Mouse (Mus musculus) midbrain, embryonic 16.5 days (tissue): ENCODE measurements around the gene Gsto2. TPM values are rescaled to one million over a fixed set of nuclear protein-coding genes. Genes with fewer than 3 reads are reported as not detected.
"Not testable (repeated sequence)": the region's sequence is repeated elsewhere in the genome, so short reads cannot be mapped to it uniquely, and the experiment has no call there.

Source experiments
- ATAC-seq: fragments of 200-750 bp; cut with Nextera tagmentation; 2 replicates; pipeline ENCODE4 v1.8.0; 2017; ENCODE audit warnings: moderate TSS enrichment
- H3K27ac ChIP-seq: fragments of 300-500 bp; sonication (generic); 2 replicates; pipeline ENCODE4 v1.5.1; 2014; ENCODE audit warnings: mild to moderate bottlenecking, low read length, mixed read lengths
- H3K27me3 ChIP-seq: fragments of 300-500 bp; sonication (generic); 2 replicates; pipeline ENCODE4 v1.6.1; 2014; ENCODE audit warnings: low read depth, low read length, mixed read lengths; ENCODE audit not compliant: control insufficient read depth, insufficient read depth
- H3K36me3 ChIP-seq: fragments of 300-500 bp; sonication (generic); 2 replicates; pipeline ENCODE4 v1.6.1; 2014; ENCODE audit warnings: mild to moderate bottlenecking, low read length, moderate library complexity, mixed read lengths; ENCODE audit not compliant: control insufficient read depth, insufficient read depth
- H3K4me1 ChIP-seq: fragments of 300-500 bp; sonication (generic); 2 replicates; pipeline ENCODE4 v1.6.1; 2014; ENCODE audit warnings: mild to moderate bottlenecking, low read length, mixed read lengths; ENCODE audit not compliant: control insufficient read depth, insufficient read depth
- H3K4me2 ChIP-seq: fragments of 300-500 bp; sonication (generic); 2 replicates; pipeline ENCODE4 v1.6.1; 2014; ENCODE audit warnings: mild to moderate bottlenecking, low read length, mixed read lengths
- H3K4me3 ChIP-seq: fragments of 300-500 bp; sonication (generic); 2 replicates; pipeline ENCODE4 v1.5.1; 2014; ENCODE audit warnings: low read depth, mild to moderate bottlenecking, low read length, moderate library complexity, mixed read lengths
- H3K9ac ChIP-seq: fragments of 300-500 bp; sonication (generic); 2 replicates; pipeline ENCODE4 v1.6.1; 2014; ENCODE audit warnings: low read depth, low read length, mixed read lengths
- H3K9me3 ChIP-seq: fragments of 300-500 bp; sonication (generic); replicated peaks from 2 replicates; pipeline ENCODE4 v1.6.1; 2014; ENCODE audit warnings: mild to moderate bottlenecking, low read length, mixed read lengths; ENCODE audit not compliant: control insufficient read depth, poor library complexity, severe bottlenecking
- WGBS: fragments of 180-500 bp; shearing (Covaris S2); extraction: QIAGEN DNeasy Blood & Tissue Kit; methylation state at CpG from one replicate; pipeline ENCODE4 v1.1.7; 2014; 5-methylcytosine and 5-hydroxymethylcytosine counted together
- polyA plus RNA-seq: library from polyadenylated mRNA; unstranded; fragments of >200 nt; fragmentation: Nextera tagmentation; extraction: Ambion mirVana; gene quantifications from 2 replicates; pipeline ENCODE4 v1.2.1, GENCODE M21; 2015

The Gsto2 gene
- polyA plus RNA-seq, 1 experiment from 2014 or later = 1.0 TPM

DNA sequence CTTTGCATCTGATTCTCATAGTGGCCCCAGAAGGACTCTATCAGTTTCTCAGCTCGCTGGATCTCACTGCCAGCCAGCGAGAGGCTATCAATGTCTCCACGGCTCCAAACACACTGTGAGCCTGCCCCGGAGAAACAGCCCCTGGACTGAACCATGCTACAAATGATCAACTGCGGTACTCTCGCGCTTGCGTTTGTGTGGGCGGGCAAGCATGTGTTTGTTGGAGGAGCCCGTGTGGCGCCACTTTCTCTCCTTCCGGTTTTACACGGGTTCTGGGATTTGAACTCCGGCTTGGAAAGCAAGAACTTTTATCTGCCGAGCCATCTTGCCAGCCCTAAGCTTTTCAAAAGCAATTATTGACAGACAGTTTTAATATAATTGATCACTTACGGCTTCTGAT is 33.0 kb upstream of the Gsto2 start:
- no peak overlapping the region for H3K4me2 ChIP-seq
- no peaks in the 10 kb centered on the region for H3K27me3 ChIP-seq
- 0 out of 2 replicates have a peak, but pooled peaks cover 3% of the 10 kb centered on the region for H3K4me1 ChIP-seq
- ATAC-seq = no peak
- 87% methylated on average over 16 of the region's 16 CpGs for WGBS
- no peaks in the 10 kb centered on the region for H3K36me3 ChIP-seq
- no peak overlapping the region for H3K9ac ChIP-seq
- H3K4me3 ChIP-seq = no peak overlapping the region
- H3K9me3 ChIP-seq = no peaks in the 10 kb centered on the region
- no peak overlapping the region for H3K27ac ChIP-seq

DNA sequence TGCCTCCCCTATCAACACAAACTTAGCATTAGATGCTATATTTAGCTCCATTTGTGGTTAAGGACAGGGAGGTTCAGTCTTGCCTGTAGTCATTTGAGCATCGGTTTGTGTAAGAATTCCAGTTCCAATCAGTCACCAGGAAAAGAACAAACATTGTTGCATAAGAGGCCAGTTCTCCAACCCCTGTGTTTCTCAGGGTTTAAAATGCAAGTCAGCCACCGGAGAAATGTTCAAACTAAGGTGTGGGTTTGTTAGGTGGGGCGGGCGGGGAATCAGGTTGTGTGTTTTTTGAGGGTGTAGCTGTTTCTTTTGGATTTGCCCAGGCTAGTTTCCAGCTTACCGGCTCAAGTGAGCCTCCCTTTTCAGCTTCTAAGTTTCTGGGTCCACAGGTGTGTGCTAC is 30.7 kb upstream of the Gsto2 start:
- peaks cover 3% of the 10 kb centered on the region for H3K27me3 ChIP-seq
- ATAC-seq = no peak
- H3K9ac ChIP-seq = no peak overlapping the region
- no peaks in the 10 kb centered on the region for H3K9me3 ChIP-seq
- no peak overlapping the region for H3K27ac ChIP-seq
- H3K36me3 ChIP-seq = no peaks in the 10 kb centered on the region
- 92% methylated on average over 5 of the region's 5 CpGs for WGBS
- no peak overlapping the region for H3K4me3 ChIP-seq
- 0 out of 2 replicates have a peak, but pooled peaks cover 5% of the 10 kb centered on the region for H3K4me1 ChIP-seq
- H3K4me2 ChIP-seq = no peak overlapping the region

DNA sequence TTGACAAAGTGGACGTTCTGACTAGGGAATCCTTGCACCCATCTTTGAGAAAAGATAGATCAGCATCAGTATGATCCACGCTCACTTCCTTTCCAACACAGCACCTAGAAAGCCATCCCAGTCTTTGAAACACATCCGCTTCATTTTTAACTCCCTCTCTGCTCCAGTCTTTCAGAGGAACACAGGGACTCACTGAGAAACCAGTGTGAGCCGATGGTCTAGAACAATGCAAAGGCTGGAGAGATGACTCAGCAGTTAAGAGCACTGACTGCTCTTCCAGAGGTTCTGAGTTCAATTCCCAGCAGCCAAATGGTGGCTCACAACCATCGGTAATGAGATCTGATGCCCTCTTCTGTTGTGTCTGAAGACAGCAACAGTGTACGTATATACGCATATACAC is 29.6 kb upstream of the Gsto2 start:
- WGBS = 80% methylated on average over 7 of the region's 7 CpGs
- H3K27me3 ChIP-seq = peaks cover 3% of the 10 kb centered on the region
- no peak overlapping the region for H3K4me2 ChIP-seq
- ATAC-seq = no peak
- H3K9me3 ChIP-seq = no peaks in the 10 kb centered on the region
- no peak overlapping the region for H3K27ac ChIP-seq
- no peaks in the 10 kb centered on the region for H3K36me3 ChIP-seq
- no peak overlapping the region for H3K4me3 ChIP-seq
- 0 out of 2 replicates have a peak, but pooled peaks cover 5% of the 10 kb centered on the region for H3K4me1 ChIP-seq
- no peak overlapping the region for H3K9ac ChIP-seq

DNA sequence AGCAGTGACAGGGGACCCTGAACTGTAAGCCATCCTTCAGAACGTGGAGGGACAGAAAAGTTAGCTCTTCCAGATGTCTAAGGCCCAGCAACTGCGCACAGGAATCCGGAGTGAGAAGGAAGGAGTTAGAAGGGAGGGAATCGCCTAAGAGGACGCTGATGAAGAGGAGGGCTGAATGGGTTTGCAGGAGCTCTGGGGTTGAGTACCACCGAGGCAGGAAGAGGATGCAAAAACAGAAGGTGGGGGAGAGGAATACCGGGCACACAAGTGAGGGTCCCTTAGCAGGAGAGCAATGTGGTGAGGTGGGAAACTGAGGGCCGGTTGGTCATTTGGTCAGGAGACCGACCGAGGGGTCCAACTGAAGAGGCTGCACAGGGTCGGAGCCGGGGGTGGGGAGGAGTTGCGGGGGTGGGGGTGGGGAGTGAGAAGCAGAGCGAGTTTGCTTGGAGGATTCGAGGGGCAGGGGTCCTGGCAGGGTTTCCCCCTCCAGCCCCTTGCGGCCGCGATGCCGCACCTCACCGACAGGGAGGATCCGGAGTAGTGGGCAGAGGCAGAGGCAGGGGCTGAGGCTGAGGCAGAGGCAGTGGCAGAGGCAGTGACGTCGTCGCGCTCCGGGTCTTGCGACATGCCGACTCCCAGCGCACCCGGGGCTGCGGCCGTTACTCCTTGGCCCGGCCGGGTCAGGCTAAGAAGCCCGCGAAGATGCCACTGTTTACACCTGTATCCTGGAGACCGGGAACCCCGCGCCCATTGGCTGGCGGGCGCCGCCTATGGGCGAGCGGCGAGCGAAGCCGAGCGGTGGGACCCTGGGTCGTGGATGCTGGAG is 28.4 kb upstream of the Gsto2 start:
- WGBS = 3% methylated on average over 47 of the region's 49 CpGs
- Histone ChIP-seq H3K27me3 (peaks cover 3% of the 10 kb centered on the region), H3K4me2 (peak overlapping the region; percentile 82), H3K9ac (peak overlapping the region; percentile 56), H3K36me3 (no peaks in the 10 kb centered on the region), H3K27ac (no peak overlapping the region), H3K4me1 (0 out of 2 replicates have a peak, but pooled peaks cover 5% of the 10 kb centered on the region), H3K9me3 (no peaks in the 10 kb centered on the region), H3K4me3 (peak overlapping the region; percentile 54)
- peak; percentile 94 for ATAC-seq

DNA sequence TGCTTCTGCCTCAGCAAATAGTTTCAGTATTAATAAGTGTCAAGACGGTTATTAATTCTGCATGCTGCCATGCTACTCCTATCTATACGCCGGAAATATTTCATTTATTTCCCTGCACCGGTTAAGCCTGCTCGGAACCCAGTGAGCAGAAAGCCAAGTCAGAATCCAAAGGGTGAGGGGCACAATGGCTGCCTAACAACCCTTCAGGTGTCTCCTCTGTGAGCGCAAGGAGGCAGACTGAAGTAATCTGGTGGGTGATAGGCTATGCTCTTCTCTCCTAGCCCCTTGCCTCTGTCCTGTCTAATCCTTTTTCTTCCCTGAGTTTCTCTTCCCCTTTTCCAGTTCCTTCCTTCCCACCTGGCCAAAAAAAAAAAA is 27.8 kb upstream of the Gsto2 start:
- Histone ChIP-seq H3K4me3 (peak overlapping the region; percentile 54), H3K9ac (peak overlapping the region; percentile 56), H3K36me3 (no peaks in the 10 kb centered on the region), H3K4me2 (peak overlapping the region; percentile 82), H3K27ac (no peak overlapping the region), H3K9me3 (no peaks in the 10 kb centered on the region), H3K27me3 (peaks cover 3% of the 10 kb centered on the region), H3K4me1 (0 out of 2 replicates have a peak, but pooled peaks cover 5% of the 10 kb centered on the region)
- 0 out of 2 replicates have a peak, but pooled peaks have one; percentile 57 for ATAC-seq
- WGBS = 0% methylated on average over 6 of the region's 6 CpGs

DNA sequence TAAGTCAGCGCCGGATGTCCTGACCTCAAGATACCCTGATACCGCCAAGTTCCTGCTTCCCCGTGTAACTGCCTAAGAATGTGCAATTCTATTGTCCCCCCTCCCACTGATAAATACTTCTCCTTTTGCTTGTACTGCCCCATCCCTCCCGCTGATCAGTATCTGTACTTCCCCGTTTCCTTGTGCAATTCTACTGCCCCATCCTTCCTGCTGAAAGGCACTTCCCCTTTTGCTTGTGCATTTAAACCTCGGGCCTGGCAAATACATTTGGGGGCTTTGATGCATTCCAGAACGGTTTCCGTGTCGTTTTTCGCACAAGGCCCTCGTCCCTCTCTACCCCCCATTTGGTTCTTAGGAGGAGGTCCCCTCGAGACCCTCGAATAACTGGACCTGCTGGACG is 24.1 kb upstream of the Gsto2 start:
- 82% methylated on average over 13 of the region's 15 CpGs for WGBS
- H3K36me3 ChIP-seq, H3K4me1 ChIP-seq, H3K27ac ChIP-seq, H3K4me3 ChIP-seq, H3K9ac ChIP-seq, H3K27me3 ChIP-seq, H3K9me3 ChIP-seq, H3K4me2 ChIP-seq, ATAC-seq: not testable (repeated sequence)

DNA sequence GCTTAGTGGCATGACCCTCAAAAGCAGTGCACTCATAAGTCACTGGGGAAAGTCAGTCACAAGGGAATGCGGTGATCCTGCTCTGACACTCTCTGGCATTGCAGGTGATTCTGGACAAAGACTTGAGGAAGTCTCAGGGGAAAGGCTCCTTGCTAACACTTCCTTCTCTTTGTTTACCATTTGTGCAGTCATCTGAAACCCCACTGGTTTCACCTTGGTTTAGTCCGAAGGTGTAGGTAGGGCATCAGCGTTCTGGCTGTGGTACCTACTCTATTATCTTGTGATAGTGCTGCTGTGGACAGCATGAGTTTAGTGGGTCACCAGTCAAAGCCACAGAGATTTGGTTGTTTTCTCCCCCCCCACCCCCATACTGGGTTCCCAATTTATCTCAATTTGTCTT is 15.6 kb upstream of the Gsto2 start:
- Histone ChIP-seq H3K4me1 (peaks cover 6% of the 10 kb centered on the region), H3K4me3 (no peak overlapping the region), H3K27ac (no peak overlapping the region), H3K4me2 (no peak overlapping the region), H3K36me3 (no peaks in the 10 kb centered on the region), H3K9me3 (no peaks in the 10 kb centered on the region), H3K27me3 (no peaks in the 10 kb centered on the region), H3K9ac (no peak overlapping the region)
- WGBS = 85% methylated on average over 3 of the region's 3 CpGs
- no peak for ATAC-seq

DNA sequence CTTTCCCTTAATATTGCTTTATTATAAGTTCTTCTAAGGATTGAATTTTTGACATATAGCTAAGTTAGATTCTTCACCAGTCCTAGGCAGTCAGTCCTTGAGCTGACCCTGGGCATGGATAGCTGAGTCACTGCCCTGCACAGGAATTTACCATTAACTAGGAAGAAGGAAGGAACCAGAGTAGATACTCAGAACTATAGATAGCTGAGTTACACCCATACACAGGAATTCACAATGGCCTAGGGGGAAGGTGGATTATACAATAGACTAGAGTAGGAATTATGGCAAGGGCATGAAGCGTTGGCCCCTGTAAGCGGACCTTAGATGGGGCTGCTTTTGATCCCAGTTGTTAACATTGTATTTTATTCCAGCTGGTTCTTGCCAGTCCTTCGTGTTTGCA is 13.2 kb upstream of the Gsto2 start:
- H3K27ac ChIP-seq, ATAC-seq: not testable (repeated sequence)

DNA sequence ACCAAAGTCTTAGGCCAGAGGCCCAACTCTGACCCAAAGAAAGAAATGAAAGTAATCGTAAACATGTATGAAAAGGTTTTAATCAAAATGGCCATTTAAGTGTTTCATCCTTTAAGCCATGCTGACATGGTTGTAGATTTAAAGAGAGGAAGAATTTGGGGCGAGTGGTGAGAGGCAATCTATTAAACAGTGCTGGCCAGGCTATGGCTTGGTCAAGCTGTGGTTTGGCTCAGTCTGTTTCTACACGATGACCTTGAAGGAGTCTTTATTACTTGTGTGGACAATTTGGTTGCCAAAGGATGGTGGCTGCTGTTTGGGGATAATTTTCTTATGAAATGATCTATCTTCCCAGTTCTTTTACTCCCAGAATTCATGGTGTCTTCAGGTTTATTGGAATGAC is 12.3 kb upstream of the Gsto2 start:
- no peak overlapping the region for H3K4me3 ChIP-seq
- no peak for ATAC-seq
- peaks cover 10% of the 10 kb centered on the region for H3K4me1 ChIP-seq
- H3K9me3 ChIP-seq = no peaks in the 10 kb centered on the region
- H3K27ac ChIP-seq = no peak overlapping the region
- 84% methylated on average over 3 of the region's 3 CpGs for WGBS
- H3K36me3 ChIP-seq = no peaks in the 10 kb centered on the region
- H3K4me2 ChIP-seq = no peak overlapping the region
- H3K27me3 ChIP-seq = no peaks in the 10 kb centered on the region
- no peak overlapping the region for H3K9ac ChIP-seq

More for the DNA sequence above, 13.2 kb upstream of the Gsto2 start:
- not testable (repeated sequence) for H3K4me2 ChIP-seq, H3K9ac ChIP-seq, H3K9me3 ChIP-seq, H3K27me3 ChIP-seq, H3K36me3 ChIP-seq, H3K4me3 ChIP-seq
- WGBS = 86% methylated on average over 3 of the region's 3 CpGs
- H3K4me1 ChIP-seq = peaks cover 10% of the 10 kb centered on the region
